Mouse (Mus musculus) retina, postnatal 7 days (tissue): Measurements from ENCODE around the gene Gm26727.
"Not testable (repeated sequence)": the region's sequence is repeated elsewhere in the genome, so short reads cannot be mapped to it uniquely, and the experiment has no call there.

Source experiments
- DNase-seq: peaks from one replicate; pipeline ENCODE4 v3.0.0-alpha.2; 2012; ENCODE audit warnings: low read depth, low spot score

Gm26727 gene

GRCm38 (mm10) chr2:67433081-67433480 lies at the start of gene Gm26727:
Gene Gm26727 (minus strand): TSS chr2:67433181.
- no peak for DNase-seq

- DNase-seq, result no peak
These were observed 48.1 kb upstream of the Gm26727 start for GRCm38 (mm10) chr2:67481051-67481450.

- DNase-seq, result peak; percentile 43
These were observed 44.8 kb upstream of the Gm26727 start for GRCm38 (mm10) chr2:67477753-67478152.

- not testable (repeated sequence) for DNase-seq
These were observed 37.0 kb upstream of the Gm26727 start for GRCm38 (mm10) chr2:67470030-67470429.

GRCm38 (mm10) chr2:67467036-67467435 lies 34.1 kb upstream of the Gm26727 start:
- DNase-seq, result no peak

GRCm38 (mm10) chr2:67460857-67461256 lies 27.9 kb upstream of the Gm26727 start:
- DNase-seq, result no peak

GRCm38 (mm10) chr2:67447206-67447605 lies 14.2 kb upstream of the Gm26727 start:
- DNase-seq, result no peak

GRCm38 (mm10) chr2:67446772-67447171 lies 13.8 kb upstream of the Gm26727 start:
- DNase-seq, result no peak

GRCm38 (mm10) chr2:67445780-67446179 lies 12.8 kb upstream of the Gm26727 start, which contains the start of gene Xirp2:
Gene Xirp2 (plus strand): TSS chr2:67446002.
- no peak for DNase-seq

- no peak for DNase-seq
These were observed 5.3 kb upstream of the Gm26727 start for GRCm38 (mm10) chr2:67438309-67438708.

- DNase-seq, result no peak
These were observed 10.2 kb downstream of the Gm26727 start for GRCm38 (mm10) chr2:67422799-67423198.

GRCm38 (mm10) chr2:67420853-67421252 lies 12.1 kb downstream of the Gm26727 start:
- DNase-seq, result no peak

GRCm38 (mm10) chr2:67413425-67413824 lies 19.6 kb downstream of the Gm26727 start, which contains the start of gene Gm21830:
Gene Gm21830 (plus strand): TSS chr2:67413725.
- DNase-seq, result not testable (repeated sequence)
